Mouse (Mus musculus) lung, postnatal 10 days (tissue): ENCODE data around the gene Vmn1r214.

Experiments used
- DNase-seq: peaks from one replicate; pipeline ENCODE4 v3.0.0; 2021

Vmn1r214 gene

GRCm38 (mm10) chr13:23030118-23030517 is at the start of gene Vmn1r214:
Gene Vmn1r214, plus strand, starts transcription at chr13:23030418.
- DNase-seq: no peak

- peak; percentile 23 for DNase-seq
These were observed 39.9 kb upstream of the Vmn1r214 start for GRCm38 (mm10) chr13:22990214-22990891.

DNA sequence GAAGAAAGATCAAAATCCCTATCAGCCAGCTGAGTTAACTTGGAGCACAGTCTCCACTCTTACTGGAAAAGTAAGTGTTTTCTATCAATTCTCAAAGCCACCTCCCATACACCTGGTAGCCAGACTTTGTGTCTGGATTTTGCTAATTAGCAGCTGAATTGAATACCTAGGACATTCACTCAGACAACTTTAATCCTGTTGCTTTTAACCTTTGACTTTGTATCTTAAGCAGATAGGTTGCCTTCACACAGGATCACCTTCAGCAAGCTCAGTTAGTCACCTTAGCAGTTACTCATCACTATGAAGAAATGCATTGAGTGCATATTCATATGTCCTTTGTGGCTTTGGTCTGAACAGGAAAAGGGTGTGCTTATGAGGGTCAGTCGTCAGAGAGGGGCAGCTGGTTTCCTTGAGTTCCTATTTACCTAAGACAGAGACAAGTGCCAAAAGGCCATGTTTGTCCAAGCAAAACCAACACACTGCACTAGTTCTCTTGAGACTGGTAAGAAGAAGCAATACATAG is 38.0 kb upstream of the Vmn1r214 start:
- no peak for DNase-seq

DNA sequence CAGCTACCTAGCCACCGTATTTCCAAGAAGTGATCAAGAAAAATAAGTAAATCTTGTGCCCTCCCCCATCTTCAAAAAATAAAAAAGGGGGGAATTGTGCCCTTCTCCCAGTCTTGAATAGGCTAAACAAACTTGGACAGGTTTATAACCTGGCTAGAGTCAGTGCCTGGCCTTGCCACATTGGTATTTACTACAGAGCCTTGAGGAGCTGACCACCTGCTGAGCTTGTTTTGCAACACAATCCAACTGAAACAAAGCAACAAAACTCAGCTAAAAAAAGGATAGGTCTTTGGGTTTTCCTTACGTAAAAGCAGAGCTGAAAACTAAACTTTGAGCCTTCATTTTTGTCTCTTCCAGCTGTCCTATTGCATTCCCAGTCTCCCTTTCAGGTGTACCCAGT is 37.5 kb upstream of the Vmn1r214 start:
- no peak for DNase-seq

GRCm38 (mm10) chr13:23007356-23007755 is 22.9 kb upstream of the Vmn1r214 start, which contains the start of gene Vmn1r213:
Gene Vmn1r213, plus strand, starts transcription at chr13:23007656.
- DNase-seq: no peak

- DNase-seq: no peak
These were observed 12.1 kb upstream of the Vmn1r214 start for GRCm38 (mm10) chr13:23018158-23018557.

GRCm38 (mm10) chr13:23024812-23025211 is 5.4 kb upstream of the Vmn1r214 start:
- no peak for DNase-seq

DNA sequence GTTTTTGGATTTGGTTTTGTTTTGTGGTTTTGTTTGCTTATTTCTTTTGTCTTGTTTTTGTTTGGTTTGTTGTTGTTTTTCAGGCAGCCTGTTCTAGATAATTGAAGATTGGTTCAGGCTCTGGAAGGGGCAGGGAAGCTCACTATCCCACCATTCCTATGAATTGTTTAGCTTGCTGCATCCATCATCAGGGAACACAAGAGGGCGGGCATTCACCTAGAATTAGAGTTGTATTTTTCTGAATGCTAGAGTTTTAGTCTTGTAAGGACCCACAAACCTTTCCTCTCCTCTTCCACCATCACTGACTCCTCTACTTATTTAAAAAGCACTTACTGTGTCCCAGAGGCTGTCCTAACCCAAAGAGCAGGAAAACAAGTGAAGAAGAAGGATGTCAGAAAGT is 27.6 kb downstream of the Vmn1r214 start:
- no peak for DNase-seq

GRCm38 (mm10) chr13:23067725-23068124 is 37.5 kb downstream of the Vmn1r214 start, which contains the start of gene Vmn1r215:
Gene Vmn1r215, plus strand, starts transcription at chr13:23068025.
- DNase-seq: no peak

- DNase-seq: no peak
These were observed 39.1 kb downstream of the Vmn1r214 start for GRCm38 (mm10) chr13:23069312-23069711.
